Mouse (Mus musculus) limb, embryonic 12.5 days (tissue): ENCODE measurements at regions not wholly inside any gene's neighbourhood (a gene's known extent, or its start where the extent isn't known, plus 50 kb on each side); places are given as distances from the start of the nearest gene placed in this dataset.
A peak's percentile ranks its signal among the peaks of the same experiment; 100 is the strongest.

Source experiments
- ATAC-seq: fragments of 200-750 bp; cut with Nextera tagmentation; 2 replicates; pipeline ENCODE4 v1.8.0; 2017; ENCODE audit warnings: low read depth, moderate TSS enrichment; ENCODE audit not compliant: insufficient number of reproducible peaks, insufficient read depth, low FRiP score, low TSS enrichment
- H3K27ac ChIP-seq: fragments of 300-500 bp; sonication (generic); 2 replicates; pipeline ENCODE4 v1.5.1; 2016; ENCODE audit warnings: mild to moderate bottlenecking, moderate library complexity
- H3K27me3 ChIP-seq: fragments of 300-500 bp; sonication (generic); 2 replicates; pipeline ENCODE4 v1.6.1; 2016; ENCODE audit warnings: mild to moderate bottlenecking, moderate library complexity
- H3K36me3 ChIP-seq: fragments of 300-500 bp; sonication (generic); 2 replicates; pipeline ENCODE4 v1.6.1; 2016; ENCODE audit warnings: mild to moderate bottlenecking, moderate library complexity
- H3K4me1 ChIP-seq: fragments of 300-500 bp; sonication (generic); replicated peaks from 2 replicates; pipeline ENCODE4 v1.6.1; 2016
- H3K4me2 ChIP-seq: fragments of 300-500 bp; sonication (generic); 2 replicates; pipeline ENCODE4 v1.6.1; 2016; ENCODE audit warnings: mild to moderate bottlenecking, moderate library complexity
- H3K4me3 ChIP-seq: fragments of 300-500 bp; sonication (generic); replicated peaks from 2 replicates; pipeline ENCODE4 v1.5.1; 2016; ENCODE audit warnings: mild to moderate bottlenecking
- H3K9ac ChIP-seq: fragments of 300-500 bp; sonication (generic); replicated peaks from 2 replicates; pipeline ENCODE4 v1.6.1; 2016; ENCODE audit warnings: mild to moderate bottlenecking, moderate library complexity
- H3K9me3 ChIP-seq: fragments of 300-500 bp; sonication (generic); 2 replicates; pipeline ENCODE4 v1.6.1; 2016; ENCODE audit warnings: mild to moderate bottlenecking, moderate library complexity
- WGBS: fragments of 180-500 bp; shearing (Covaris S2); methylation state at CpG from one replicate; pipeline ENCODE4 v1.1.7; 2016; 5-methylcytosine and 5-hydroxymethylcytosine counted together

GRCm38 (mm10) chr1:22931147-22931896 is 125.5 kb upstream of the Rims1 start:
- WGBS, result 77% methylated on average over 6 of the region's 6 CpGs
- Histone ChIP-seq H3K27ac (no peak overlapping the region), H3K4me2 (no peak overlapping the region), H3K4me3 (no peak overlapping the region), H3K9ac (no peak overlapping the region), H3K36me3 (no peaks in the 10 kb centered on the region), H3K27me3 (no peaks in the 10 kb centered on the region), H3K9me3 (no peaks in the 10 kb centered on the region), H3K4me1 (no peaks in the 10 kb centered on the region)
- ATAC-seq, result no peak

- Histone ChIP-seq H3K27me3 (no peaks in the 10 kb centered on the region), H3K36me3 (no peaks in the 10 kb centered on the region), H3K9me3 (no peaks in the 10 kb centered on the region), H3K4me2 (no peak overlapping the region), H3K27ac (no peak overlapping the region), H3K4me3 (no peak overlapping the region), H3K4me1 (no peaks in the 10 kb centered on the region), H3K9ac (no peak overlapping the region)
- no peak for ATAC-seq
- 94% methylated on average over 2 of the region's 2 CpGs for WGBS
These were observed 97.2 kb upstream of the Rims1 start for GRCm38 (mm10) chr1:22902992-22903391.

- ATAC-seq, result peak; percentile 68
- H3K9ac ChIP-seq, result no peak overlapping the region
- no peaks in the 10 kb centered on the region for H3K4me1 ChIP-seq
- no peak overlapping the region for H3K4me2 ChIP-seq
- no peaks in the 10 kb centered on the region for H3K27me3 ChIP-seq
- WGBS, result 54% methylated on average over 5 of the region's 5 CpGs
- no peak overlapping the region for H3K27ac ChIP-seq
- H3K9me3 ChIP-seq, result no peaks in the 10 kb centered on the region
- H3K4me3 ChIP-seq, result no peak overlapping the region
- no peaks in the 10 kb centered on the region for H3K36me3 ChIP-seq
These were observed 95.3 kb upstream of the Rims1 start for GRCm38 (mm10) chr1:22901018-22901625.

- no peak for ATAC-seq
- Histone ChIP-seq H3K27ac (no peak overlapping the region), H3K27me3 (no peaks in the 10 kb centered on the region), H3K9ac (no peak overlapping the region), H3K4me2 (no peak overlapping the region), H3K36me3 (no peaks in the 10 kb centered on the region), H3K4me3 (no peak overlapping the region), H3K9me3 (no peaks in the 10 kb centered on the region), H3K4me1 (no peaks in the 10 kb centered on the region)
- 65% methylated on average over 3 of the region's 3 CpGs for WGBS
These were observed 89.3 kb upstream of the Rims1 start for GRCm38 (mm10) chr1:22895099-22895498.

GRCm38 (mm10) chr1:22862985-22863384 is 57.2 kb upstream of the Rims1 start:
- no peak overlapping the region for H3K27ac ChIP-seq
- no peaks in the 10 kb centered on the region for H3K4me1 ChIP-seq
- H3K9me3 ChIP-seq, result no peaks in the 10 kb centered on the region
- H3K27me3 ChIP-seq, result no peaks in the 10 kb centered on the region
- H3K36me3 ChIP-seq, result no peaks in the 10 kb centered on the region
- no peak overlapping the region for H3K4me2 ChIP-seq
- no peak for ATAC-seq
- no peak overlapping the region for H3K9ac ChIP-seq
- WGBS, result 77% methylated on average over 3 of the region's 3 CpGs
- H3K4me3 ChIP-seq, result no peak overlapping the region
